Mouse (Mus musculus) cerebellum, adult 8-10 months (tissue): ENCODE results near the gene Abcg4.
"Not testable (repeated sequence)": the region's sequence is repeated elsewhere in the genome, so short reads cannot be mapped to it uniquely, and the experiment has no call there.

ENCODE experiments used
- DNase-seq: peaks from one replicate; pipeline ENCODE4 v3.0.0; 2022

The Abcg4 gene

GRCm38 (mm10) chr9:44288076-44288958 lies at the start of gene Abcg4:
Gene Abcg4, minus strand, starts transcription at chr9:44288615.
- peak; percentile 67 for DNase-seq

GRCm38 (mm10) chr9:44337436-44338169 lies 49.2 kb upstream of the Abcg4 start:
- DNase-seq = no peak

- DNase-seq = no peak
Observed at GRCm38 (mm10) chr9:44336964-44337363, 48.5 kb upstream of the Abcg4 start.

DNA sequence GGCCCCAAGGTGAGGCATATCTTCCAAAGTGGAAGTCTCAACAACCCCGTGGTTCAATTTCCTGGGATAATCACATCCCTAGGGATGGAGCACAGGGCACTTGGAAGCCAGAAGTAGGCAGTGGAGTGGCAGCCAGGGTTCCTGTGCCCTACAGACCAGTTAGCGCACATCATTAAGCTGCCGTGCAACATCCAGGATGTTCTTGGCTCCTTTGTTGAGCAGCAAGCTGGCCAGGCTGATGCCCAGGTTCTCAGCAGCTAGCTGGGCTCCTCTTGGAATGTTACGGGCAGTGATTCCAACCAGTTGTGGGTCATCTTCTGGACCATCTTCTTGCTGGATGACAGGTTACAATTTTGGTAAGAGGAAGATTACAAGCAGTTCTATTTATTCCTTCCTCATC lies 48.1 kb upstream of the Abcg4 start:
- not testable (repeated sequence) for DNase-seq

DNA sequence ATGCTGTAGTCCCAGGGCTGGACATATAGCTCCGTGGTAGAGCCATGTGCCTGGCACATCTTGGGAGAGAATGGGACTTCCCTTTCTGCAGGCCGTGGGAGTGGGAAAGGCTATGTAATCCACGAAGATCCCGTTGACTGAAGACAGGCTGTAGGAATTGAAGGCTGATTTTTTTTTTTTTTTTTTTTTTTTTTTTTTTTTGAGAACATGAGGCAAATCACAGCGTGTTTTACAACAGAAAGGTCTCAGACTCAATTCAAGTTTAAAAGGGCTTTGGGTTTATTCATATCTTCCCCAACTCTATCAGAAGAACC lies 47.6 kb upstream of the Abcg4 start:
- DNase-seq = no peak

DNA sequence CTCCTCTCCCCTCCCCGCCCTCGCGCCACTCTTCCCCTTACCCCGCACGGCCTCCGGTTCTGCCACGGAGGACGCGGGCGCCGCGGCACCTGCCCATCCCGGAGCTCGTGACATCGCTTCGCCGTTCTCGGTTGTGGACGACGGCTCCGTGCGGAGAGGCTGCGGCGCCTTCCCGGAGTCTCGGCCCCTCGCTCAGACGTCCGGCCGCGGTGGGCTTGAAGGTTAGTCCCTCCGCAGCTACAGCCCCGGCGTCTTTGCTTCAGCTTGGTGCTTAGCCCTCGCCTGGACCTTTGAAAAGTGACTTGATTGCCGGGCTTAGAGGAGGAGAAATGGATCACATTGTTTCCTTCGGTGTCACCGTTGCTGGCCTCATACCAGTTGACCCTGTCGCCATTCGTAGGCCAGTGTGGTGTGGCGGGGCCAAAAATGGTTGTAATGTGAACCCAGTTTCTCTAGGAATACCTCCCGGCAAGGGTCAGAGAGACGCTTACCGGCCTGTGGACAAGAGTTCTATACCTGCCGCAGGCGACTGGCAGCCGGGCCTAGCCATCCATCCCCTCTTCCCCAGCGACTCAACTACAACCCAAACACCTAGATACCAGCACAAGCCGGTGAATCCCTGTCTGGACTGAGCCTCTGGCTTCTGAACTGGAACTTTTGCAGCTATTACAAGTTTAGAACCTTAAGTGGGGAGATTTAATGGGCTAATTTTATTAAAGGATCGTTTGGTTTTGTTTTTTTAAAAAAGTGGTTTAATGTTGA lies 47.1 kb upstream of the Abcg4 start:
- DNase-seq = no peak

DNA sequence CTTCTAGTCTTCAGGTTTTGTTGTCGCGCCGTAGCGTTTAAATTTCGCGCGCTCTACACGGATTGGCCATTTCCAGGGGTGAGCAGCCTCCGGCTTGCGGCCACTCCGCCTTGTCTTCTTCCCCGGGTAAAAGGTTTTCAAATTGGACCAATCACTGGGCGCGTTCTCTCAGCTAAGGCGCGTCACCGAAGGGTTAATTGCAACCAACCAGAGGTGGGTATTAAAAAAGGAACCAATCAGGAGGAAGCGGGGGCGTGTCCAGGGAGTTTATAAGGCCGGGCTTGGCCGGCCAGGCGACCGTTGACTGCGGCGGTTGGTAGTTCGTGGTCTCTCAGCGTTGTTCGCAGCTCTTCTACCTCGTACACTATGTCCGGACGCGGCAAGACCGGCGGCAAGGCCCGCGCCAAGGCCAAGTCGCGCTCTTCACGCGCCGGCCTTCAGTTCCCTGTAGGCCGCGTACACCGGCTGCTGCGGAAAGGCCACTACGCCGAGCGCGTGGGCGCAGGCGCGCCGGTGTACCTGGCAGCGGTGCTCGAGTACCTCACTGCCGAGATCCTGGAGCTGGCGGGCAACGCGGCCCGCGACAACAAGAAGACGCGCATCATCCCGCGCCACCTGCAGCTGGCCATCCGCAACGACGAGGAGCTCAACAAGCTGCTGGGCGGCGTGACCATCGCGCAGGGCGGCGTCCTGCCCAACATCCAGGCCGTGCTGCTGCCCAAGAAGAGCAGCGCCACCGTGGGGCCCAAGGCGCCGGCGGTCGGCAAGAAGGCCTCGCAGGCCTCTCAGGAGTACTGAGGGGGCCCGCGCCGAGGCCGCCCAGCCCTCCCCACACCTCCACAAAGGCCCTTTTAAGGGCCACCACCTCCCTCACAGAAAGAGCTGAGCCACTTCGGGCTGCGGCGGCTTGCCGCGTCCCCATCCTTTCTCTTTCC lies 46.2 kb upstream of the Abcg4 start, which contains the start of gene H2afx:
H2afx (plus strand) TSS at position 299 of the 935 bp plus-strand sequence.
- DNase-seq = peak; percentile 98

DNA sequence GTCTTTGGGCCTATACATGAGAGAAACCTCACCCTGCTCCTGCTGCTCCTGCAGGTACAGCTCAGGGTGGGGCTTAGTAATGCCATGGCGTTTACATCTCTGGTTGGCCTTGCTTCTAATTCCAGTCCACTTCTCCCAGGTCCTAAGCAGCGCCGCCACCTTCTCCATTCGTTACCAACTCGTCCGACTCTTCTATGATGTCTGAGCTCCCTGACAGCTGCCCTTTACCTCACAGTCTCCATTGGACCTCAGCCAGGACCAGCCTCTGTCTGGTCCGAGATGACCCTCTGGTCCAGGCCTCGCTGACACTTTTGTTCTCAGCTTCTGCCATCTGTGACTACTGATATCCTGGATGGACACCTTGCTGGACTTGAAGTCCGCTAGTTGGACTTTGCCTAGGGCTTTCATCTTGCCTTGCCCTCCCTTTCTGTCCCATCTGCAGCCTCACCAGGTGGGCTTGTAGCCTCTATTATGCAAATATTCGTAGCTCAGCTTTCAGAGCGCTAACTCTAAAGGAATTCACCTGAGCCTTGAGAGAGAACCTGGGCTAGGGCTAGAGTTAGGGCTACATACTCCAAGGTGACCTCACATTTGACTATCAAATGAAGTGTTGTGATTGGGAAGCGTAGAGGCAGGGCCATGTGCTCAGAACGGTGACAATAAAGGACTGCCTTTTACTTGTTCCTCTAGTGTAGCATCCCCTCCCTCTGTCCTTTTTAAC lies 44.7 kb upstream of the Abcg4 start:
- DNase-seq = no peak

DNA sequence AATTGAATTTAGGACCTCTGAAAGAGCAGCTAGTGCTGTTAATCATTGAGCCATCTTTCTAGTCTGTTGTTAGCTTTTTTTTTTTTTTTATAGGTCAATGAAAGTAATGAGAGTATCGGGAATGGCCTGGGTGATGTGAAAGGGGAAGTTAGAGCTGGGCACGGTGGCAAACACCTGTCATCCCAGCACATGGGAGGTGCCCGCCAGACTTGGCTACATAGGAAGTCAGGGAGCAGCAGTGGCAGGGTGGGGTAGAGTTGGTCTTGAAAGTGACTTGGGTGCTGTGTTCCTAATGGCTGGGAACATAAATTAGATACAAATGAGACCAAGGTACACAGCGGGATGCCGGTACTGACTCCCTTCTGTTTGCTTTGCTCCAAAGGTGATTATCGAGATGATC lies 42.3 kb upstream of the Abcg4 start:
- DNase-seq = no peak

GRCm38 (mm10) chr9:44327926-44328325 lies 39.5 kb upstream of the Abcg4 start:
- no peak for DNase-seq

DNA sequence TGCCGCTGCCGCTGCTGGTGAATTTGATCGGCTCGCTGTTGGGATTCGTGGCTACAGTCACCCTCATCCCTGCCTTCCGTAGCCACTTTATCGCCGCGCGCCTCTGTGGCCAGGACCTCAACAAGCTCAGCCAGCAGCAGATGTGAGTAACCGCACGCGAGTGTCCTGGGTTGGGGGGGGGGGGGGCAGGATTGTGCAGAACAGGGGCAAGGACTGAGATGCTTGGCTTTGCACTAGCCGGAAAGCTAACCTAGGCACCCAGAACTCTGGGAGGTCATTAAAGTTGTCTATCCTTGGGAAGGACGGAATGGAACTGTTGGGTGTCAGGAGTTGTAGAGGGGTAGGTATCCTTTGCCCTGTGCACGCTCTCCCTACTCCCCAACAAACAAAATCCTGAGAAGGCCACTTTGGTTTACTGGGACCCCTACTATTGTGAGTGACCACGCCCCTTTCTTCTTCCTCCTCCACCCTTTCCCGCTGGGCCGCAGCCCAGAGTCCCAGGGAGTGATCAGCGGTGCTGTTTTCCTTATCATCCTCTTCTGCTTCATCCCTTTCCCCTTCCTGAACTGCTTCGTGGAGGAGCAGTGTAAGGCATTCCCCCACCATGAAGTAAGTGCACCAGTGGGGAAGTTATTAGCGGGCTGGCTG lies 38.8 kb upstream of the Abcg4 start:
- DNase-seq = no peak

GRCm38 (mm10) chr9:44326371-44327063 lies 38.1 kb upstream of the Abcg4 start:
- peak; percentile 85 for DNase-seq

DNA sequence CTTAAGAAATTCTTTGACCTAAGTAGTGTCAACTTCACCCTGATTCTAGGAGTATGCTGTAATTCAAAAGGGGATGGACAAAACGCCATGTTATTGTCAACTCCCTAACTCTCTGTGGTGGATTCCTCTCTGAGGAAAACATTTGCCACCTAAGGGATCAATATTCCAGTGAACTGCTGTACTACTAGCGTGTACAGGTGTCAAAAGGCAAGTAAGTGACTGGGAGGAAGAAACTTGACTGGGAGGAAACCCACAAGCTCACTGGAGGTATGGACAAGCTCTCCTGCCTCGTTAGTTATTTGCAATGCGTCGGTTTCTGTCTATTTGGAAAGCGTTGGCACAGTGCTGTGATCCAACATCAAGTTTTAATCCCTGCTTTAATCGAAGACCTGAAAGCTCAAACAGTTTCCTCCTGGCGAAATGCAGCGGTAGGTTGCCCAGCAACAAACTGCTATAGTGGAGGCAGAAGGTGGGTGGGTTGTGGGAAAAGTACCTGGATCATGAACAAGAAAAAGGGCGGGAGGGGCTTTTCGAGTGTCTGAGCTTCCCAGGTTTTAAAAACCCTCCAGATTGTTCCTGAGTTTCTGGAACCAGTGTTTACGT lies 37.5 kb upstream of the Abcg4 start, which contains the start of gene Dpagt1:
Dpagt1 (plus strand) TSS at position 252 of the 603 bp plus-strand sequence.
- DNase-seq = no peak

- DNase-seq = not testable (repeated sequence)
Observed at GRCm38 (mm10) chr9:44325032-44325767, 36.8 kb upstream of the Abcg4 start.

DNA sequence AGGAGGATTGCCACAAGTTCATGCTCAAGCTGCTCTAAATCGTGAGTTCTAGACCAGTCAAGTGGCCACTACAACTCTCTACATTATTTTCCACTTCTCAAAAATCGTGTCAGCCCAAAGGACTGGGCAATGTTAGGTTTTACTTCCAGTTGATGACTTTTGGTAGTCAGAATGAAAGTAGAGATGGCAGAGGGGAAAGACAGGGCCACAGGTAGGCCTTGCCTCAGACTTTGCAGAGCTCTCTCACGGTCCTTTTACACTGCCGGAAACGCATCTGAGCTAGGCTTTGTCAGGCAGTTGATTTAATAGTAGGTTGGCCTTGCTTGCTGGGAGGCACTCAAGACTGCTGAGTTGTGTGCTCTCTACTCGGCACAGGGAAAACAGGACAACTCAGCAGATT lies 35.7 kb upstream of the Abcg4 start:
- no peak for DNase-seq

DNA sequence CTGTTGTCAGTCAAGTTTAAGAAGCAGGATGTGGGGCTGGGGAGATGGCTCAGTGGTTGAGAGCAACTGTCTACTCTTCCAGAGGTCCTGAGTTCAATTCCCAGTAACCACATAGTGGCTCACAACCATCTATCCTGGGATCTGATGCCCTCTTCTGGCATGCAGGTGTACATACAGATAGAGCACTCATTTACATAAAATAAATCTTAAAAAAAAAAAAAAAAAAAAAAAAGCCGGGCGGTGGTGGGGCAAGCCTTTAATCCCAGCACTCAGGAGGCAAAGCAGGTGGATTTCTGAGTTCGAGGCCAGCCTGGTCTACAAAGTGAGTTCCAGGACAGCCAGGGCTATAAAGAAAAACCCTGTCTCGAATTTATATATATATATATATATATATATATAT lies 35.2 kb upstream of the Abcg4 start:
- DNase-seq = not testable (repeated sequence)

DNA sequence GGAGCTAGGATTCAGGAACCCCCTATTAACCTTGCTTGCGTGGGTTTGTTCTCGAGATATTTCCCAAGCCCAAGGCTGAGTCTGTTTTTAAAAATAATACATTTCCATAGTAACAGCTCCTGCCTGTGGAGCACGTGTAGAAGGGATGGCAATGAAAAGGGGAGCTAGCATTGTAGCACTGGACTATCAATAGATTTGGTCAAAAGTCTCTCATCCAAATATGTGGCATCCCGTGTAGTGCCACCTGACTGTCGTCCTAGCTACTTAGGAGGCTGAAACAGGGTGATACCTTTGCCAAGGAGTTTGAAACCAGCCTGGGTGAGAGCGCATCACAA lies 32.4 kb upstream of the Abcg4 start:
- DNase-seq = no peak

GRCm38 (mm10) chr9:44319887-44320798 lies 31.7 kb upstream of the Abcg4 start, which contains the start of gene C2cd2l:
Gene C2cd2l, minus strand, starts transcription at chr9:44320285.
- DNase-seq = peak; percentile 88
